Mouse (Mus musculus) myocyte (in vitro differentiated cells): ENCODE results near the gene Eya3. TPM values are rescaled to one million over a fixed set of nuclear protein-coding genes. Genes with fewer than 3 reads are reported as not detected.

Source experiments
- H3K27me3 ChIP-seq: one replicate; pipeline ENCODE4 v1.6.1; 2011; ENCODE audit not compliant: control insufficient read depth, insufficient read depth, insufficient read length
- H3K36me3 ChIP-seq: one replicate; pipeline ENCODE4 v1.6.1; 2011; ENCODE audit not compliant: control insufficient read depth, insufficient read depth
- H3K4me2 ChIP-seq: one replicate; pipeline ENCODE4 v1.6.1; 2011; ENCODE audit warnings: low read depth, control low read depth
- H3K4me3 ChIP-seq: one replicate; pipeline ENCODE4 v1.5.1; 2011; ENCODE audit warnings: mild to moderate bottlenecking, control low read depth, moderate library complexity
- H3K79me2 ChIP-seq: one replicate; pipeline ENCODE4 v1.6.1; 2011; ENCODE audit not compliant: control insufficient read depth, insufficient read depth
- H3ac ChIP-seq: one replicate; pipeline ENCODE4 v1.6.1; 2011; ENCODE audit not compliant: control insufficient read depth, insufficient read length
- CEBPB ChIP-seq: IDR thresholded peaks from 2 replicates; pipeline ENCODE4 v1.6.1; 2011; ENCODE audit warnings: mild to moderate bottlenecking, moderate library complexity; ENCODE audit not compliant: poor library complexity, insufficient read depth, severe bottlenecking
- E2F4 ChIP-seq: IDR thresholded peaks from one replicate; pipeline ENCODE4 v1.6.1; 2011; ENCODE audit warnings: mild to moderate bottlenecking, control low read depth, moderate library complexity; ENCODE audit not compliant: insufficient read depth
- MAX ChIP-seq: IDR thresholded peaks from one replicate; pipeline ENCODE4 v1.6.1; 2011; ENCODE audit warnings: low read depth, mild to moderate bottlenecking, control low read depth
- MYOD1 ChIP-seq, 3 experiments: IDR thresholded peaks; one replicate each; pipeline ENCODE4 v1.6.1; 2011; ENCODE audit warnings: control low read depth in 2 of 3, low read depth in 2 of 3, mild to moderate bottlenecking in 2 of 3, moderate library complexity in 1 of 3; ENCODE audit not compliant: insufficient read length in 2 of 3, control insufficient read depth in 1 of 3
- MYOG ChIP-seq, 3 experiments: IDR thresholded peaks; one replicate each; pipeline ENCODE4 v1.6.1; 2011; ENCODE audit warnings: control low read depth in 2 of 3, low read depth in 2 of 3, mild to moderate bottlenecking in 2 of 3; ENCODE audit not compliant: insufficient read length in 2 of 3, control insufficient read depth in 1 of 3, insufficient read depth in 1 of 3
- POLR2A ChIP-seq: IDR thresholded peaks from one replicate; pipeline ENCODE4 v1.6.1; 2011; ENCODE audit warnings: low read depth, mild to moderate bottlenecking, control low read depth, moderate library complexity; ENCODE audit not compliant: insufficient read length
- POLR2AphosphoS2 ChIP-seq: IDR thresholded peaks from one replicate; pipeline ENCODE4 v1.6.1; 2011; ENCODE audit warnings: low read depth, control low read depth; ENCODE audit not compliant: insufficient read length
- REST ChIP-seq: IDR thresholded peaks from one replicate; pipeline ENCODE4 v1.6.1; 2011; ENCODE audit warnings: mild to moderate bottlenecking, control low read depth, moderate library complexity; ENCODE audit not compliant: insufficient read depth, insufficient read length
- SRF ChIP-seq: IDR thresholded peaks from one replicate; pipeline ENCODE4 v1.6.1; 2011; ENCODE audit warnings: low read depth; ENCODE audit not compliant: control insufficient read depth, insufficient read length
- TCF12 ChIP-seq: IDR thresholded peaks from one replicate; pipeline ENCODE4 v1.6.1; 2011; ENCODE audit warnings: mild to moderate bottlenecking, control low read depth; ENCODE audit not compliant: poor library complexity, insufficient read depth, severe bottlenecking
- TCF3 ChIP-seq: IDR thresholded peaks from one replicate; pipeline ENCODE4 v1.6.1; 2011; ENCODE audit warnings: low read depth, control low read depth; ENCODE audit not compliant: insufficient read length
- USF1 ChIP-seq: IDR thresholded peaks from one replicate; pipeline ENCODE4 v1.6.1; 2011; ENCODE audit warnings: low read depth, mild to moderate bottlenecking, control low read depth, moderate library complexity
- polyA plus RNA-seq: library from polyadenylated mRNA; unstranded; fragments of >200 nt; fragmentation: generic; extraction: Trizol; gene quantifications from one replicate; pipeline ENCODE4 v1.2.1, GENCODE M21; 2012; ENCODE audit warnings: missing spikeins

The Eya3 gene
- polyA plus RNA-seq, 1 experiment, result 22.2 TPM

- Histone ChIP-seq H3K4me3 (no peak overlapping the region), H3K27me3 (no peaks in the 10 kb centered on the region), H3ac (no peak overlapping the region), H3K36me3 (no peaks in the 10 kb centered on the region), H3K79me2 (peaks cover 86% of the 10 kb centered on the region), H3K4me2 (no peak overlapping the region)
- TF ChIP-seq E2F4 (no peak), POLR2A (no peak), TCF12 (no peak), REST (no peak), CEBPB (no peak), MYOD1 (IDR thresholded peaks at IDR 0.05; ENCODE audit: control insufficient read depth in 1 of 3, insufficient read length in 2 of 3, low read depth in 2 of 3) (no peak), POLR2AphosphoS2 (no peak), MYOG (IDR thresholded peaks at IDR 0.05; ENCODE audit: control insufficient read depth in 1 of 3, insufficient read depth in 1 of 3, insufficient read length in 2 of 3, low read depth in 2 of 3) (no peak), TCF3 (no peak), USF1 (no peak), MAX (no peak), SRF (no peak)
These were observed 10.6 kb downstream of the Eya3 start for GRCm38 (mm10) chr4:132649271-132649999.

DNA sequence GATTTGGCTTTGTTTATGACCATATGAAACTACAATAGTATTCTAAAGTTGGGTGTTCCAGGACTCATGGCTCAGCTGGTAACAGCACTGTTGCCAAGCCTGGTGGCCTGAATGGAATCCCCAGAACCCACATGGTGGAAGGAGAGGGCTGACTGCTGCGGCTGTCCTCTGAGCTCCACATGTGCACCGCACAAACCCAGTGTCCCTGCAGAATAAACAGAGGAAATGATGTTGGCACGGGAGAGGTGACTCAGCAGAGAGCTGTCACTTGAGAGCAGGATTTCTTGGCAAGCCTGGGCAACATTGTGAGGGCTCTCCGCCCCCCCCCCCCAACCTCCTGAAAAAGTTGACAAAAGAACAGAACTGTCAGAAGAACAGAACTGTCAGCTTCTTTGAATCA, 14.1 kb downstream of the Eya3 start:
- TF ChIP-seq CEBPB, result no peak
- peak in 2 of 3 experiments; percentile 12 to 49 for TF ChIP-seq MYOD1 (IDR thresholded peaks at IDR 0.05; ENCODE audit: control insufficient read depth in 1 of 3, insufficient read length in 2 of 3, low read depth in 2 of 3)
- no peak for TF ChIP-seq REST
- TF ChIP-seq TCF3, result no peak
- TF ChIP-seq E2F4, result no peak
- TF ChIP-seq MYOG (IDR thresholded peaks at IDR 0.05; ENCODE audit: control insufficient read depth in 1 of 3, insufficient read depth in 1 of 3, insufficient read length in 2 of 3, low read depth in 2 of 3), result peak in 1 of 3 experiments; percentile 69
- Histone ChIP-seq H3K4me2 (no peak overlapping the region), H3K79me2 (peaks cover 77% of the 10 kb centered on the region), H3ac (no peak overlapping the region), H3K27me3 (no peaks in the 10 kb centered on the region), H3K4me3 (no peak overlapping the region), H3K36me3 (peaks cover 5% of the 10 kb centered on the region)

DNA sequence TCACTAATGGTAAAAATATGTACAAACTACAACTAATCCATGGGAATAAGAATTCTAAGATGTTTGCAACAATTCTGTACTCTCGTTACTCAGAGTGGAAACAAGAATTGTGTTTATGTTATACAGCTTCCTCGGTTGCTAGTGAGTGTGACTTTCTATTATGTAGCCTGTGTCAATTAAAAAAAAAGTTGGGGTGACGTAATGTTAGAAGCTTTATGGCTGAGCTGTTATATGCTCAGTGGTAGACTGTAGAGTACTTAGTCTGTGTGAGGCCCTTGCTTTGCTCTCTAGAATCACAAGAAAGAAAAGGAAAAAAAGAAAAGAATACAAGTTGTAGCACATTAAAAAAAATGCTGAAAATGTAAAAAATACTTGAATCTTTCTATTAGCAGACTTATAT, 15.0 kb downstream of the Eya3 start:
- no peaks in the 10 kb centered on the region for H3K27me3 ChIP-seq
- TF ChIP-seq MAX (no peak), SRF (no peak), USF1 (no peak), TCF3 (no peak), MYOD1 (IDR thresholded peaks at IDR 0.05; ENCODE audit: control insufficient read depth in 1 of 3, insufficient read length in 2 of 3, low read depth in 2 of 3) (no peak), POLR2A (no peak), MYOG (IDR thresholded peaks at IDR 0.05; ENCODE audit: control insufficient read depth in 1 of 3, insufficient read depth in 1 of 3, insufficient read length in 2 of 3, low read depth in 2 of 3) (no peak), E2F4 (no peak), TCF12 (no peak), CEBPB (no peak), POLR2AphosphoS2 (no peak), REST (no peak)
- peaks cover 5% of the 10 kb centered on the region for H3K36me3 ChIP-seq

DNA sequence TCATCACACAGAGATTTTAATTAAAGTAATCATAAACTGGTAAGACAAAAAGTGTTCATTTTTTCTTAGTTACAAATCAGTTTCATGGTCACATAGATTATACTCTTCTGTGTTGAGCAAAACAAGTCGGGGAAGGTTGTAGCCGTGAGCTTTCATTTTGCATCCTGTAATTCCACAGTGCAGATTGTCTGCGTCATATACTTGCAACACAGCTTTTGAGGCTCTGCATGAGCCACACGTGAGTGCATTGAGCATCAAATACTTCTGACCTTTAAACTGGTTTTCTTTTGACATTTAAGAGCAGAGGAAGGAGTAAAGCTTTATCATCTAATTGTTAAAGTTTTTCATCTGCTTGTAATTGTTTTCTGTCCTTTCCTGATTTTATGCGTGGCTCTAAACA, 16.5 kb downstream of the Eya3 start:
- Histone ChIP-seq H3K4me2 (no peak overlapping the region), H3ac (no peak overlapping the region), H3K79me2 (peaks cover 52% of the 10 kb centered on the region), H3K4me3 (no peak overlapping the region), H3K36me3 (peaks cover 5% of the 10 kb centered on the region), H3K27me3 (no peaks in the 10 kb centered on the region)
- TF ChIP-seq SRF (no peak), USF1 (no peak), E2F4 (no peak), TCF12 (no peak), CEBPB (no peak), MAX (no peak), POLR2A (no peak), TCF3 (no peak), REST (no peak), POLR2AphosphoS2 (no peak), MYOD1 (IDR thresholded peaks at IDR 0.05; ENCODE audit: control insufficient read depth in 1 of 3, insufficient read length in 2 of 3, low read depth in 2 of 3) (no peak), MYOG (IDR thresholded peaks at IDR 0.05; ENCODE audit: control insufficient read depth in 1 of 3, insufficient read depth in 1 of 3, insufficient read length in 2 of 3, low read depth in 2 of 3) (no peak)

More for the DNA sequence above, 15.0 kb downstream of the Eya3 start:
- Histone ChIP-seq H3K4me2 (no peak overlapping the region), H3K79me2 (peaks cover 67% of the 10 kb centered on the region), H3K4me3 (no peak overlapping the region), H3ac (no peak overlapping the region)
